Mouse (Mus musculus) limb, embryonic 10.5 days (tissue): ENCODE measurements around the gene Cdkl4. TPM values are rescaled to one million over a fixed set of nuclear protein-coding genes. Genes with fewer than 3 reads are reported as not detected.

Experiments
- DNase-seq: peaks from one replicate; pipeline ENCODE4 v3.0.0-alpha.2; 2017; ENCODE audit warnings: low spot score
- H3K27ac ChIP-seq: fragments of 300-500 bp; sonication (generic); 2 replicates; pipeline ENCODE4 v1.5.1; 2016; ENCODE audit warnings: mild to moderate bottlenecking
- H3K27me3 ChIP-seq: fragments of 300-500 bp; sonication (generic); 2 replicates; pipeline ENCODE4 v1.6.1; 2016; ENCODE audit warnings: low read depth, mild to moderate bottlenecking; ENCODE audit not compliant: poor library complexity, severe bottlenecking
- H3K36me3 ChIP-seq: fragments of 300-500 bp; sonication (generic); 2 replicates; pipeline ENCODE4 v1.6.1; 2016; ENCODE audit warnings: mild to moderate bottlenecking, moderate library complexity
- H3K4me1 ChIP-seq: fragments of 300-500 bp; sonication (generic); 2 replicates; pipeline ENCODE4 v1.6.1; 2016
- H3K4me3 ChIP-seq: fragments of 300-500 bp; sonication (generic); 2 replicates; pipeline ENCODE4 v1.5.1; 2016; ENCODE audit warnings: mild to moderate bottlenecking, moderate library complexity
- H3K9me3 ChIP-seq: fragments of 300-500 bp; sonication (generic); replicated peaks from 2 replicates; pipeline ENCODE4 v1.6.1; 2016; ENCODE audit warnings: mild to moderate bottlenecking
- WGBS: fragments of 180-500 bp; shearing (Covaris S2); methylation state at CpG from one replicate; pipeline ENCODE4 v1.1.7; 2016; 5-methylcytosine and 5-hydroxymethylcytosine counted together
- polyA plus RNA-seq: library from polyadenylated mRNA; unstranded; fragments of >200 nt; fragmentation: Nextera tagmentation; extraction: Ambion mirVana; gene quantifications from 2 replicates; pipeline ENCODE4 v1.2.1, GENCODE M21; 2016

The Cdkl4 gene
- polyA plus RNA-seq, 1 experiment from 2014 or later = 0.51 TPM

DNA sequence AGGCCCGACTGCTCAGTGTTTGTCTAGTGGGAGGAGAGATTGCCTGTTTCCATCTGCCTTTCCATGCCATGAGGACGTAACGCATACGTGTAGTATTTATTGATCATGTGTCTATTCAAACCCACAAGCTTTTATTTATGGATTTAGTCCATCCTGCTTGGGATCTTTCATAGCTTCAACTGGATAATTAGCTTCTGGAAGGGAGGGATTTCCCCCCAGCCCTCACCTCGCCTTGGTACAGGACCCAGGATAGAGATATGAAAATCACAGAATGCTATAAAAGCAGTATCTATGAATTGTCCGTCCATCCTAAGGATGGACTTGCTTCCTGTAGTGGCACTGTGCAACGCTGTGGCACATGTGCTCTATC lies 96.8 kb downstream of the Cdkl4 start:
- H3K9me3 ChIP-seq = no peaks in the 10 kb centered on the region
- peaks cover 35% of the 10 kb centered on the region for H3K4me1 ChIP-seq
- H3K27ac ChIP-seq = peak overlapping the region; percentile 97
- no peak for DNase-seq
- peak overlapping the region; percentile 98 for H3K4me3 ChIP-seq
- peaks cover 24% of the 10 kb centered on the region for H3K36me3 ChIP-seq
- 56% methylated on average over 7 of the region's 7 CpGs for WGBS
- no peaks in the 10 kb centered on the region for H3K27me3 ChIP-seq

DNA sequence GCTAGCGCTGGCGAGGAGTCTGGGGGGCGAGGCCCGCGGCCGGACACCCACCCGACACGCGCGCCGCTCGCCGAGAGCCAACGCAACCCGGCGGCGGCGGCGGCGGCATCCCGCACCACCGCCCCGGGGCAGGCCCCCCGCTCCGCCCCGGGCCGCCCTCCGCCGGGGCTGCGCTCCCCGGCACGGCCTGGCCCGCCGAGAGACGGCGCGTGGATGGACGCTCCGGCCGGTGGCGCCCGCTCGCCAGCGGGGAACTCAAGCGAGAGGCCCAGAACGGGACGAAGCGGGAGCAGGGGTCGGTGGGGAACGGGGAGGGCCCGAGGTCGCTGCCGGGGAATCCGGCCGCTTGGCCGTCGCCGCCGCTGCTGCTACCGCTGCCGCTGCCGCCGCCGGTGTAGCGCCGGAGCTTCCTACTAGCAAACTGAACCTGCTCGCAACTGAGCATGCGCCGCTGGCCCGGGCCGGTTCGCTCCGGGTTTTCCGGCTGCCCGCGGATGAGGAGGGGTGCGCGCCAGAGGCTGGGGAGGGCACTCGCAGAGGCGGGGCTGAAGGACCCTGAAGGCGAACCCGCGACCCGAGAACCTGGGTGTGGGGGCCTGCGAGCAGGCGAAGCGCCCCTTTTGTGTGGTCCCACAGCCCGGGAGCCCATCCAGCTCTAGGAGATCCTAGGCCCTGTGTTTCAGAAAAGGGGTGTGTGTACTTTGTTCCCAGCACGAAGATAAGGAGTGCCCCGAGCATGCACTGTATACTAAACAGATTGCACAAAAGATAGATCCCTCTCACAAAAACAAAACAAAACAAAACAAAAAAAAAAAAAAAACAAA lies 97.4 kb downstream of the Cdkl4 start, which contains the start of gene Sos1:
Sos1 (minus strand) TSS at position 423 of the 824 bp plus-strand sequence.
- under 1% methylated on average over 69 of the region's 90 CpGs for WGBS
- Histone ChIP-seq H3K4me1 (peaks cover 35% of the 10 kb centered on the region), H3K4me3 (peak within 1 kb of the TSS; percentile 98), H3K9me3 (no peaks in the 10 kb centered on the region), H3K27ac (peak within 1 kb of the TSS; percentile 97), H3K36me3 (peaks cover 24% of the 10 kb centered on the region), H3K27me3 (no peaks in the 10 kb centered on the region)
- peak; percentile 98 for DNase-seq

DNA sequence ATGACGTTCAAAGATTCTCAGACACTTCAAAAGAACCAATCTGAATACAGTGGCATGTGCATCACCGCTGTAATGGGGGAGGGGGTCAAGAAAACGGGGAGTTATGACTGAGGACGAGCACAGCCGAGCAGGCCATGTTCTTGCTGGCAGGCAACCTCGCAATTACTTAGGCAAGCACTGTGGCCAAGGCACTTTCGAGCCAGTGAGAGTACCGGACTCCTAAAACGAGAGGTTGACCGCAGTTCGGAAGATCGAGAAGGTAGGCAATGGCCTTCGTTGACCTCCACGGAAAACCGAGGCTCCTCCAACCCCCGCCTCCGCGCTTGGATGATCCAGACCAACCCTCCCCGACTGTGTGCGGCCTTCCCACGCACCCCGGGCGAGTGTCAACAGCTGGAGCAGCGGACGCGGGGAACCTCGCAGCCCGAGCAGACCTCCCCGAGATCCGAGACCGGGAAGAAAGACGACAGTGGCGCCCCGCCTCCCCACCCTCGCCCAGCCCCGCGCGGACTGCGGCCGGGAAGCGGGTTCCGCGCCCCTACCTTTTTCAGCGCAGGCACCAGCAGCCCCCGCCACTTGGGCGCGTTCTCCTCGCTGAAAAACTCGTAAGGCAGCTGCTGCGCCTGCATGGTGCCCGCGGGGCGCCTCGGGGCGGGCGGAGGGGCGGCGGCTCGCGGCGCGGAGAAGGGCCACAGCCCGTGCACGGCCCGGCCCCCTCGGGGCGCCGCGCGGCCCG lies 98.2 kb downstream of the Cdkl4 start:
- H3K36me3 ChIP-seq = peaks cover 29% of the 10 kb centered on the region
- H3K9me3 ChIP-seq = no peaks in the 10 kb centered on the region
- under 1% methylated on average over 71 of the region's 71 CpGs for WGBS
- H3K27ac ChIP-seq = peak overlapping the region; percentile 97
- peaks cover 35% of the 10 kb centered on the region for H3K4me1 ChIP-seq
- no peaks in the 10 kb centered on the region for H3K27me3 ChIP-seq
- peak overlapping the region; percentile 98 for H3K4me3 ChIP-seq
- peak; percentile 70 for DNase-seq

DNA sequence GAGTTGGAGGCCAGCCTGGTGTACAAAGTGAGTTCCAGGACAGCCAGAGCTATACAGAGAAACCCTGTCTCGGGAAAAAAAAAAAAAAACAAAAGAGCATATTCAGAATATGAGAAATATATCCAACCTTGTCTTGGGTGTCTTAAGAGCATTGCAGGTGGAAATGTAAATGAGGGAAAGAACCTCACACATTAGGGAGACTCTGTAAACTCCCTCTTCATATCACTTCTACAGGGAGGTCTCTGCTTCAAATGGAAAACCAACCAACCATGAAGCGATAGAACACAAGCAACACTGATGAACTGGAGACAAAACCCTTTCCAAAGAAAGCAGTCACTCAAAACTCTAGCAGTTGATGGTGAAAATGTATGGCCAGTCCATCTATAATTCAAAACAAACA lies 99.9 kb downstream of the Cdkl4 start:
- no peaks in the 10 kb centered on the region for H3K27me3 ChIP-seq
- DNase-seq = no peak
- no peak overlapping the region for H3K27ac ChIP-seq
- H3K36me3 ChIP-seq = peaks cover 29% of the 10 kb centered on the region
- no peaks in the 10 kb centered on the region for H3K9me3 ChIP-seq
- WGBS = 89% methylated on average over 2 of the region's 2 CpGs
- H3K4me1 ChIP-seq = peaks cover 26% of the 10 kb centered on the region
- H3K4me3 ChIP-seq = no peak overlapping the region

DNA sequence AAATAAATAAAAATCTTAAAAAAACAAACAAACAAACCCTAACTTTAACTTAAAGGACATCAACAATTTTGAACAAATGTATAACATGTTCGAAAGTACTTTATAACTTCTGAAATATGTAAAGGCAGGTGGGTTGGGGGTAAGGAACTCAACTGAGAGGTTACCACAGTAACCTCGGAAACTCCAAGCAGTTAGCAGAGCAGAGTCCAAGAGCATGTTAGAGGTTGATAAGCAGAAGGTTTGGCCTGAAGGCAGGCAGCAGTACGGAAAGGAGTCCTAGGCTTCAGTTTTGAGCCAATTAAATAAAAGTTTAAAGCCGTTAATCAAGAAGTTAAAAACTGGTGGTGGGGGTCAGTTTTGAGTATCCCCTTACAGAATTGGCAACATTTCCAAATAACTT lies 101.1 kb downstream of the Cdkl4 start:
- no peak for DNase-seq
- H3K4me3 ChIP-seq = no peak overlapping the region
- H3K27ac ChIP-seq = no peak overlapping the region
- no peaks in the 10 kb centered on the region for H3K27me3 ChIP-seq
- WGBS = 92% methylated on average over 4 of the region's 4 CpGs
- peaks cover 29% of the 10 kb centered on the region for H3K36me3 ChIP-seq
- H3K4me1 ChIP-seq = peaks cover 21% of the 10 kb centered on the region
- no peaks in the 10 kb centered on the region for H3K9me3 ChIP-seq

Other genes starting within 250 kb of the Cdkl4 start
- gene Gm10190, start 204.3 kb downstream of the Cdkl4 start, polyA plus RNA-seq = 1.1 TPM in 1 of 2 replicates, not detected in the other
- gene Sos1, start 97.4 kb downstream of the Cdkl4 start, polyA plus RNA-seq = 4.2 and 4.6 TPM in 2 replicates
- 19.3 and 25.3 TPM in 2 replicates for gene Map4k3, start 150.7 kb upstream of the Cdkl4 start, polyA plus RNA-seq